Mouse (Mus musculus) natural killer cell, adult 2 months (primary cell): Measurements from ENCODE around the gene Mfsd12.
A peak's percentile ranks its signal among the peaks of the same experiment; 100 is the strongest.

Experiments
- DNase-seq, 2 experiments: peaks; one replicate each; pipeline ENCODE4 v3.0.0; 2022; ENCODE audit warnings: low spot score in 2 of 2

Mfsd12 gene

GRCm38 (mm10) chr10:81354738-81355477, 2.4 kb upstream of the Mfsd12 start:
- DNase-seq: no peak

- no peak for DNase-seq
Measured at GRCm38 (mm10) chr10:81355533-81355932, 1.8 kb upstream of the Mfsd12 start.

- peak in 1 of 2 experiments; percentile 68 for DNase-seq
Measured at GRCm38 (mm10) chr10:81356352-81356990, 820 bp upstream of the Mfsd12 start.

- no peak for DNase-seq
Measured at GRCm38 (mm10) chr10:81358209-81358608, 918 bp downstream of the Mfsd12 start.

GRCm38 (mm10) chr10:81358841-81359240, 1.6 kb downstream of the Mfsd12 start:
- no peak for DNase-seq

- no peak for DNase-seq
Measured at GRCm38 (mm10) chr10:81360721-81361120, 3.4 kb downstream of the Mfsd12 start.

- DNase-seq: no peak
Measured at GRCm38 (mm10) chr10:81362336-81362949, 5.2 kb downstream of the Mfsd12 start.

GRCm38 (mm10) chr10:81363436-81364346, 6.4 kb downstream of the Mfsd12 start:
- DNase-seq: no peak

GRCm38 (mm10) chr10:81364666-81365065, 7.4 kb downstream of the Mfsd12 start:
- DNase-seq: no peak

GRCm38 (mm10) chr10:81365073-81365472, 7.8 kb downstream of the Mfsd12 start:
- DNase-seq: no peak

GRCm38 (mm10) chr10:81365672-81366476, 8.6 kb downstream of the Mfsd12 start, which contains the start of gene 4930404N11Rik:
Gene 4930404N11Rik, minus strand, starts transcription at chr10:81365816.
- no peak for DNase-seq

- DNase-seq: no peak
Measured at GRCm38 (mm10) chr10:81366477-81367206, 9.4 kb downstream of the Mfsd12 start.

GRCm38 (mm10) chr10:81367207-81367495, 9.9 kb downstream of the Mfsd12 start:
- no peak for DNase-seq

- DNase-seq: no peak
Measured at GRCm38 (mm10) chr10:81375322-81375721, 18.0 kb downstream of the Mfsd12 start.

GRCm38 (mm10) chr10:81376561-81377361, 19.5 kb downstream of the Mfsd12 start:
- no peak for DNase-seq

GRCm38 (mm10) chr10:81377362-81377664, 20.0 kb downstream of the Mfsd12 start:
- DNase-seq: no peak

GRCm38 (mm10) chr10:81377793-81378552, 20.7 kb downstream of the Mfsd12 start, which contains the start of gene Fzr1:
Gene Fzr1, minus strand, starts transcription at chr10:81378516.
- no peak for DNase-seq

- peak; percentile 100 for DNase-seq
Measured at GRCm38 (mm10) chr10:81378553-81379182, 21.4 kb downstream of the Mfsd12 start.

GRCm38 (mm10) chr10:81379183-81379553, 21.9 kb downstream of the Mfsd12 start:
- DNase-seq: no peak
